Mouse (Mus musculus) cerebellum, adult 2 months (tissue): Measurements from ENCODE around the gene Kir3dl2.

Experiments
- CTCF ChIP-seq: fragments of 200-500 bp; IDR thresholded peaks from 2 replicates; pipeline ENCODE4 v1.5.1; 2011; ENCODE audit warnings: low read depth, mild to moderate bottlenecking, control low read depth, low read length, moderate library complexity, borderline replicate concordance; ENCODE audit not compliant: insufficient read depth
- POLR2A ChIP-seq: fragments of 200-500 bp; IDR thresholded peaks from 2 replicates; pipeline ENCODE4 v1.6.1; 2011; ENCODE audit warnings: low read length, control low read depth, borderline replicate concordance; ENCODE audit not compliant: insufficient read depth

DNA sequence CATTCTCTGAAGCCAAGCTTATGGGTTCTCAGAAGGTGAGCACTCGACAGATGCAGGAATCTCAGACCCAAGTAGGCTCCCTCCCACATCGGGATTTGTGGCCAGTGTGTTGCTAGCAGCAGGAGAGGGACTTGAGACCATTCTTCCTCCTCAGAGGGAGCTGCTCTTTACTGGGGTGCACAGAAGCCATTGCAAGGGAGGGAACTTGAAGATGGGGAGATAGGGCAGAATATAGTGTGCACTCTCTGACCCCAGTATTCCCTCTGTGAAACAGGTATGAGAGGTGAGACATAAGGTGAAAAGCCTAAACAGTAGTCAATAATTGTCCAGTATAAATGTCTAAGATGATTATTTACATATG, 47.0 kb upstream of the Kir3dl2 start:
- TF ChIP-seq POLR2A (no peak), CTCF (no peak)
